In genomic region chr2:174624430-174624829, GRCm38 (mm10) we compare ENCODE assay signal across 22 mouse cellular contexts. TPM values are rescaled to one million over a fixed set of nuclear protein-coding genes. Genes with fewer than 3 reads are reported as not detected.
DNase-seq lines count a peak whose midpoint lies in the region; ATAC-seq and TF ChIP-seq lines count a peak whose summit lies in the region.
"Had no signal": no experiment of that assay in that cellular context is flagged by ENCODE, and none has a peak within 500 bp of the region (broad histone marks: within the 10 kb centered on the region; RNA-seq: fewer than 3 reads in every experiment).

No protein-coding gene starts in this region.

- peak; percentile 48; the same call in 1 of the 2 replicates for TF ChIP-seq EP300 in liver, postnatal 0 days (IDR thresholded peaks at IDR 0.05; ENCODE audit: low read depth)

- 69% methylated on average over 7 of the region's 7 CpGs for WGBS in heart, embryonic 12.5 days
- WGBS in liver, embryonic 13.5 days (ENCODE audit: insufficient replicate concordance), result 26% methylated on average over 7 of the region's 7 CpGs
- 46% methylated on average over 7 of the region's 7 CpGs for WGBS in liver, postnatal 0 days (ENCODE audit: insufficient replicate concordance)

- H3K27me3 ChIP-seq in heart, embryonic 12.5 days (replicated peaks), result no peaks in the 10 kb centered on the region
- no peaks in the 10 kb centered on the region for H3K27me3 ChIP-seq in liver, embryonic 13.5 days
- H3K27me3 ChIP-seq in liver, postnatal 0 days (ENCODE audit: insufficient read depth, low read length), result no peaks in the 10 kb centered on the region
- H3K27me3 ChIP-seq: embryonic facial prominence, embryonic 12.5 days; forebrain, embryonic 15.5 days; hindbrain, embryonic 15.5 days had no signal

- TF ChIP-seq CTCF in liver, postnatal 0 days (IDR thresholded peaks at IDR 0.05; ENCODE audit: low read depth), result peak; percentile 31

- no peaks in the 10 kb centered on the region for H3K9me3 ChIP-seq in heart, embryonic 12.5 days (replicated peaks)
- no peaks in the 10 kb centered on the region for H3K9me3 ChIP-seq in liver, embryonic 13.5 days (replicated peaks)
- no peaks in the 10 kb centered on the region for H3K9me3 ChIP-seq in liver, postnatal 0 days (ENCODE audit: low read length)
- H3K9me3 ChIP-seq: embryonic facial prominence, embryonic 12.5 days; forebrain, embryonic 15.5 days; hindbrain, embryonic 10.5 days; hindbrain, embryonic 15.5 days had no signal

- ATAC-seq in heart, embryonic 12.5 days (ENCODE audit: insufficient number of reproducible peaks, low FRiP score), result no peak
- ATAC-seq in liver, embryonic 13.5 days (ENCODE audit: low read depth), result peak; percentile 57
- ATAC-seq in liver, postnatal 0 days, result peak; percentile 55; the same call in 1 of the 2 replicates
- ATAC-seq: activated CD4-positive, CD25-positive, alpha-beta regulatory T cell, adult 4 months; CD4-positive, CD25-positive, alpha-beta regulatory T cell, adult 4 months; forebrain, embryonic 15.5 days; Patski had no signal

- no peaks in the 10 kb centered on the region for H3K4me1 ChIP-seq in heart, embryonic 12.5 days (replicated peaks)
- peaks cover 12% of the 10 kb centered on the region for H3K4me1 ChIP-seq in liver, embryonic 13.5 days (replicated peaks)
- H3K4me1 ChIP-seq in liver, postnatal 0 days (ENCODE audit: insufficient read depth), result no peaks in the 10 kb centered on the region
- H3K4me1 ChIP-seq: embryonic facial prominence, embryonic 12.5 days; forebrain, embryonic 15.5 days; hindbrain, embryonic 10.5 days; hindbrain, embryonic 15.5 days had no signal

- no peak overlapping the region for H3K27ac ChIP-seq in heart, embryonic 12.5 days (ENCODE audit: poor library complexity, severe bottlenecking)
- H3K27ac ChIP-seq in liver, embryonic 13.5 days, result no peak overlapping the region
- H3K27ac ChIP-seq in liver, postnatal 0 days (ENCODE audit: low read depth), result no peak overlapping the region
- H3K27ac ChIP-seq: embryonic facial prominence, embryonic 12.5 days; forebrain, embryonic 15.5 days; heart, adult 2 months; hindbrain, embryonic 10.5 days; hindbrain, embryonic 15.5 days had no signal

- H3K4me3 ChIP-seq in heart, embryonic 12.5 days, result no peak overlapping the region
- H3K4me3 ChIP-seq in liver, embryonic 13.5 days (replicated peaks), result no peak overlapping the region
- no peak overlapping the region for H3K4me3 ChIP-seq in liver, postnatal 0 days (ENCODE audit: low read depth, low read length)
- H3K4me3 ChIP-seq: embryonic facial prominence, embryonic 12.5 days; forebrain, embryonic 15.5 days; heart, adult 2 months; hindbrain, embryonic 10.5 days; hindbrain, embryonic 15.5 days had no signal

- DNase-seq in heart, adult 11 months, result peak; percentile 54
- DNase-seq in liver, embryonic 13.5 days, result no peak
- DNase-seq in liver, postnatal 0 days, result no peak
- DNase-seq in cerebellum, adult 11 months, result no peak
- DNase-seq in thymus, postnatal 0 days (ENCODE audit: low spot score), result no peak
- no peak for DNase-seq in thymus, adult 18-20 months
- DNase-seq: adrenal gland, postnatal 25 days; B cell, adult 2 months; cerebellum, adult 2 months; cerebellum, postnatal 10 days; embryo, embryonic 11 days; heart, adult 2 months had no signal

- H3K36me3 ChIP-seq in heart, embryonic 12.5 days, result no peaks in the 10 kb centered on the region
- H3K36me3 ChIP-seq in liver, embryonic 13.5 days, result no peaks in the 10 kb centered on the region
- H3K36me3 ChIP-seq in liver, postnatal 0 days (replicated peaks; ENCODE audit: insufficient read depth, low read length), result no peaks in the 10 kb centered on the region
- H3K36me3 ChIP-seq: embryonic facial prominence, embryonic 12.5 days; forebrain, embryonic 15.5 days; hindbrain, embryonic 10.5 days; hindbrain, embryonic 15.5 days had no signal

- H3K9ac ChIP-seq in heart, embryonic 12.5 days, result no peak overlapping the region
- no peak overlapping the region for H3K9ac ChIP-seq in liver, embryonic 13.5 days
- no peak overlapping the region for H3K9ac ChIP-seq in liver, postnatal 0 days (replicated peaks)
- H3K9ac ChIP-seq: embryonic facial prominence, embryonic 12.5 days; forebrain, embryonic 15.5 days; hindbrain, embryonic 15.5 days had no signal

- H3K4me2 ChIP-seq in heart, embryonic 12.5 days, result no peak overlapping the region
- H3K4me2 ChIP-seq in liver, embryonic 13.5 days, result no peak overlapping the region
- no peak overlapping the region for H3K4me2 ChIP-seq in liver, postnatal 0 days (ENCODE audit: low read depth, low read length)
- H3K4me2 ChIP-seq: embryonic facial prominence, embryonic 12.5 days; forebrain, embryonic 15.5 days; heart, embryonic 11.5 days; hindbrain, embryonic 15.5 days had no signal

RNA-seq across cellular contexts. Expression of gene Zfp831, which starts 18.9 kb away (rescaled TPM):
- not detected in 2 replicates for polyA plus RNA-seq in heart, embryonic 12.5 days (2016; fragmentation: Nextera tagmentation; extraction: Ambion mirVana)
- 0.02 TPM in 2 replicates for polyA plus RNA-seq in liver, embryonic 13.5 days (2015; fragmentation: Nextera tagmentation; extraction: Ambion mirVana)
- 0.04 and 0.07 TPM in 2 replicates for polyA plus RNA-seq in liver, postnatal 0 days (2015; fragmentation: Nextera tagmentation; extraction: Ambion mirVana)
- polyA plus RNA-seq in thymus, postnatal 0 days (2015; fragmentation: Nextera tagmentation; extraction: Ambion mirVana), result 0.22 and 0.35 TPM in 2 replicates
- polyA plus RNA-seq: embryonic facial prominence, embryonic 12.5 days; forebrain, embryonic 11.5 days; forebrain, embryonic 15.5 days; heart, embryonic 11.5 days; hindbrain, embryonic 10.5 days; Patski had no signal
